Mouse (Mus musculus): ENCODE results near the gene Rbfox1.

DNA sequence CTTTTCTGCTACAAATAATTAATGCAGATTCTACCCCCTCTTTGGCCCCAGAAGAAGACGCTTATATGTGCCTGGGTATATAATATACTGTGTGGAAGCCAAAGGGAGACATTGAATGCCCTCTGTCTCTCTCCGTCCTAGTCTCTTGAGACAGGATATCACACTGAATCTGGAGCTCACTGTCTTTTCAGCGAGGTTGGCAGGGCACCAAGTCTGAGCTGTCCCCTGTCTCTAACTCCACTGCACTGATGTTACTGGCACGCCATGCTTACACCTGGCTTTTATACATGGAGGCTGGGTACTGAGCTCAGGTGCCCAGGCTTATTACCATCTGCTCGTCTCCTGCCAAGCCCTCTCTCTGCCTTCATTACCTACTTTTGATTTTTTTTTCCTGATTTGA lies 1343.1 kb downstream of the Rbfox1 start:
- no peak for TF ChIP-seq POLR2A (IDR thresholded peaks at IDR 0.05; ENCODE audit: extremely low read depth, insufficient read depth, low read length)
- TF ChIP-seq CTCF (IDR thresholded peaks at IDR 0.05; ENCODE audit: extremely low read depth, insufficient read depth, low read length): no peak

Data from cortical plate, adult 2 months (tissue).